Mouse (Mus musculus) megakaryocyte-erythroid progenitor cell, adult 5-6 weeks (primary cell): ENCODE data around the gene Mgst2. TPM values are rescaled to one million over a fixed set of nuclear protein-coding genes. Genes with fewer than 3 reads are reported as not detected.

ENCODE experiments used
- ATAC-seq: replicated peaks from 2 replicates; pipeline ENCODE4 v1.8.0; 2016; ENCODE audit warnings: mild to moderate bottlenecking, inconsistent platforms; ENCODE audit not compliant: severe bottlenecking, poor library complexity, low FRiP score, low TSS enrichment
- total RNA-seq, 2 experiments: library from RNA; stranded (forward) in 1 of 2; stranded (reverse) in 1 of 2; fragments of 200-1000, 215-1000 nt in 1 of 2; fragments of >200 nt in 1 of 2; fragmentation: Nextera tagmentation in 1 of 2; gene quantifications; 2 replicates each; pipeline ENCODE4 v1.2.3; 2014 to 2017

Mgst2 gene
- total RNA-seq (2014; fragmentation: Nextera tagmentation): 8.3 and 8.9 TPM in 2 replicates
- 0.19 and 0.66 TPM in 2 replicates for total RNA-seq (2017)

- ATAC-seq: no peak
Measured at GRCm38 (mm10) chr3:51660060-51660459, at the start of gene Mgst2. Gene Mgst2 (plus strand): TSS chr3:51660360.

- peak; percentile 98 for ATAC-seq
Measured at GRCm38 (mm10) chr3:51611972-51612371, 48.2 kb upstream of the Mgst2 start.

- ATAC-seq: peak; percentile 50
Measured at GRCm38 (mm10) chr3:51612398-51613356, 47.5 kb upstream of the Mgst2 start.

GRCm38 (mm10) chr3:51614278-51614677 is 45.9 kb upstream of the Mgst2 start:
- no peak for ATAC-seq

GRCm38 (mm10) chr3:51623956-51624355 is 36.2 kb upstream of the Mgst2 start:
- ATAC-seq: no peak

GRCm38 (mm10) chr3:51627741-51628140 is 32.4 kb upstream of the Mgst2 start:
- no peak for ATAC-seq

GRCm38 (mm10) chr3:51628977-51629376 is 31.2 kb upstream of the Mgst2 start:
- ATAC-seq: no peak

GRCm38 (mm10) chr3:51630746-51631145 is 29.4 kb upstream of the Mgst2 start:
- no peak for ATAC-seq

GRCm38 (mm10) chr3:51631971-51632370 is 28.2 kb upstream of the Mgst2 start:
- ATAC-seq: no peak

- no peak for ATAC-seq
Measured at GRCm38 (mm10) chr3:51634451-51634850, 25.7 kb upstream of the Mgst2 start.

GRCm38 (mm10) chr3:51635960-51636359 is 24.2 kb upstream of the Mgst2 start:
- ATAC-seq: no peak

- ATAC-seq: peak; percentile 66
Measured at GRCm38 (mm10) chr3:51636700-51637099, 23.5 kb upstream of the Mgst2 start.

GRCm38 (mm10) chr3:51637326-51637725 is 22.8 kb upstream of the Mgst2 start:
- no peak for ATAC-seq

- peak; percentile 78 for ATAC-seq
Measured at GRCm38 (mm10) chr3:51638260-51638659, 21.9 kb upstream of the Mgst2 start.

GRCm38 (mm10) chr3:51645484-51645883 is 14.7 kb upstream of the Mgst2 start:
- no peak for ATAC-seq

GRCm38 (mm10) chr3:51646301-51646700 is 13.9 kb upstream of the Mgst2 start:
- no peak for ATAC-seq

GRCm38 (mm10) chr3:51647356-51647755 is 12.8 kb upstream of the Mgst2 start:
- no peak for ATAC-seq

GRCm38 (mm10) chr3:51648037-51648664 is 12.0 kb upstream of the Mgst2 start:
- peak; percentile 68 for ATAC-seq

GRCm38 (mm10) chr3:51649426-51649825 is 10.7 kb upstream of the Mgst2 start:
- no peak for ATAC-seq

- no peak for ATAC-seq
Measured at GRCm38 (mm10) chr3:51649986-51650385, 10.2 kb upstream of the Mgst2 start.

GRCm38 (mm10) chr3:51651149-51651548 is 9.0 kb upstream of the Mgst2 start:
- ATAC-seq: no peak
